Mouse (Mus musculus) hindbrain, embryonic 14.5 days (tissue): ENCODE data around the gene Nek7. TPM values are rescaled to one million over a fixed set of nuclear protein-coding genes. Genes with fewer than 3 reads are reported as not detected.

Experiments
- ATAC-seq: fragments of 200-750 bp; cut with Nextera tagmentation; 2 replicates; pipeline ENCODE4 v1.8.0; 2017; ENCODE audit warnings: moderate number of reproducible peaks, mild to moderate bottlenecking, moderate TSS enrichment, moderate library complexity; ENCODE audit not compliant: low FRiP score
- DNase-seq: peaks from one replicate; pipeline ENCODE4 v3.0.0-alpha.2; 2015; ENCODE audit warnings: low spot score
- H3K27ac ChIP-seq: fragments of 300-500 bp; sonication (generic); 2 replicates; pipeline ENCODE4 v1.5.1; 2014; ENCODE audit warnings: mild to moderate bottlenecking, moderate library complexity
- H3K27me3 ChIP-seq: fragments of 300-500 bp; sonication (generic); 2 replicates; pipeline ENCODE4 v1.6.1; 2014; ENCODE audit warnings: mild to moderate bottlenecking, low read length, mixed read lengths; ENCODE audit not compliant: control insufficient read depth, insufficient read depth
- H3K36me3 ChIP-seq: fragments of 300-500 bp; sonication (generic); replicated peaks from 2 replicates; pipeline ENCODE4 v1.6.1; 2014; ENCODE audit not compliant: control insufficient read depth, insufficient read depth
- H3K4me1 ChIP-seq: fragments of 300-500 bp; sonication (generic); replicated peaks from 2 replicates; pipeline ENCODE4 v1.6.1; 2014; ENCODE audit warnings: antibody characterized with exemption, low read length, mixed read lengths; ENCODE audit not compliant: control insufficient read depth, insufficient read depth
- H3K4me2 ChIP-seq: fragments of 300-500 bp; sonication (generic); replicated peaks from 2 replicates; pipeline ENCODE4 v1.6.1; 2014; ENCODE audit warnings: mild to moderate bottlenecking, moderate library complexity
- H3K4me3 ChIP-seq: fragments of 300-500 bp; sonication (generic); replicated peaks from 2 replicates; pipeline ENCODE4 v1.5.1; 2014; ENCODE audit warnings: mild to moderate bottlenecking, low read length
- H3K9ac ChIP-seq: fragments of 300-500 bp; sonication (generic); 2 replicates; pipeline ENCODE4 v1.6.1; 2014
- H3K9me3 ChIP-seq: fragments of 300-500 bp; sonication (generic); 2 replicates; pipeline ENCODE4 v1.6.1; 2016; ENCODE audit warnings: low read length; ENCODE audit not compliant: control insufficient read depth
- WGBS: fragments of 180-500 bp; shearing (Covaris S2); extraction: QIAGEN DNeasy Blood & Tissue Kit; methylation state at CpG from one replicate; pipeline ENCODE4 v1.1.7; 2014; 5-methylcytosine and 5-hydroxymethylcytosine counted together
- polyA plus RNA-seq: library from polyadenylated mRNA; unstranded; fragments of >200 nt; fragmentation: Nextera tagmentation; extraction: Ambion mirVana; gene quantifications from 2 replicates; pipeline ENCODE4 v1.2.1, GENCODE M21; 2014

Nek7 gene
- polyA plus RNA-seq, 1 experiment from 2014 or later: 12.4 TPM

DNA sequence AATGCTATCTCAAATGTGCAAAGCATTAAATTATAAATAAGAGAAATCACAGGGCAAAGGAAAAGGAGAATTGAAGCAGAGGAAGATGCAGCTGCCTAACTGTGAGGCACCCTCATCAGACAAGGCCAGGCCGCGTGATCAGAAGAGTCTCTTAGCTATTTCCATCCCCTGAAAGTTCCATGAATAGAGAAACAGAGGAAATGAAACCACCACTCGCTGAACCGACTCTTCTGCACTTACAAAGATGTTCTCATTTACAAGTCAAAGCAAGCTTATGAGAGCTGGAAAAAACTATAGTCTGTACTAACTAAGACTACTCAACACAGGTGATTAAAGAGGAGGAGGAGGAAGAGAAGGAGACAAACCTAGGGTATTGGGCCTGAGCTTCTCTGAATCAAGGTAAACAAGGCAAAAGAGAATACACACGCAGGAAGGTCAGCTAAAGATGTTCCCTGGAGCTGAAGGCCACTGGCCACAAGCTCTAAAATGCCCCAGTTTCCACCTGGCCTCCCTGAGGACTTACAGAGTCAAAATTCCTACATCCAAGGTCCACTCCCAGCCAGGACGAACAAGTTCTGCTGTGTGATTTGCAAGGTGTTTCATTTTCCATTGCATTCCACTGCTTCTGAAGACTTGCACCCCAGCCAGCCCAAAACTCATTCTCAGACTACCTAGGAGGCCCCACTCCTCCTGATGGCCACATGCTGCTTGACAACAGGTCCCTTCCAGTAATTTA is 5.2 kb downstream of the Nek7 start:
- Histone ChIP-seq H3K4me2 (no peak overlapping the region), H3K9me3 (no peaks in the 10 kb centered on the region), H3K4me3 (no peak overlapping the region), H3K36me3 (no peaks in the 10 kb centered on the region), H3K27ac (no peak overlapping the region), H3K4me1 (peaks cover 7% of the 10 kb centered on the region; the same call in 1 of the 2 replicates), H3K27me3 (no peaks in the 10 kb centered on the region), H3K9ac (no peak overlapping the region)
- ATAC-seq (no peak), DNase-seq (no peak)
- 74% methylated on average over 6 of the region's 6 CpGs for WGBS

DNA sequence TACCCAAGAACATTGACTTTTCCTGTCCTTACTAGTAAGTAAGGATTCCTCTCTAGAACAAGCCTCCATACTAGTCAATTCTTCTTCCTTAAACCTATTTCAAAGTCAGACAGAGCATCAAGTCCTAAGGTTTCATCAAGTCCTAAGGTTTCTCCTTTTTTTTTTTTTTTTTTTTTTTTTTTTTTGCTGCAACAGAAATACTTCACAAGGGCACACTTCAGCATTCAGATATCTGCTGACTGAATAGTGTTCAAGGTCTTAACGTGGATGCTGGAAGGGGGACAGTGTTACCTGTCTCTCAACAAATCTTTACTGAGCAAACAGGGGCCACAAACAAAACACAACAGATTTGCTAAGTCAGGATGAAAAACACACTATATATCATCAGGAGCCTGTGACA is 7.8 kb downstream of the Nek7 start:
- H3K4me2 ChIP-seq: no peak overlapping the region
- no peaks in the 10 kb centered on the region for H3K9me3 ChIP-seq
- no peak overlapping the region for H3K4me3 ChIP-seq
- no peaks in the 10 kb centered on the region for H3K27me3 ChIP-seq
- ATAC-seq (no peak), DNase-seq (no peak)
- 0 out of 2 replicates have a peak, but pooled peaks cover 1% of the 10 kb centered on the region for H3K4me1 ChIP-seq
- H3K36me3 ChIP-seq: no peaks in the 10 kb centered on the region
- 91% methylated on average over 1 of the region's 1 CpGs for WGBS
- H3K27ac ChIP-seq: no peak overlapping the region
- no peak overlapping the region for H3K9ac ChIP-seq

DNA sequence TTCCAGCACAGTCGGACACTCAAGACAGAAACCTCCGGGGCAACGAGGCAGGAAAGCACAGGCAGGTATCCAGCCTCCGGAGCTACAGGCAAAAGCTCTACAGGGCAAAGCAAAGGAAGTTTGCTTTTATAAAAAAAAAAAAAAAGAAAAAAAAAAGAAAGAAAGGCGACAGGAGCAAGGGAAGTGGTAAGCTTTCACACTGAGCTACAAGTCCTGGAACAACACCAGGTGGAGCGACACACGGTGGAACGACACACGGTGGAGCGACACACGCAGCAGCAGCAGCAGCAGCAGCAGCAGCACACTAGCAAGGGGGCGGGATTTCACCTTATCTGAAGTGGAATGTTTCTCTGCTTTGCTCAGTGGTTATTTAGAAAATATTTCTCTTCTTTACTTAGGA is 10.8 kb downstream of the Nek7 start:
- Histone ChIP-seq H3K36me3 (no peaks in the 10 kb centered on the region), H3K4me2 (no peak overlapping the region), H3K9me3 (no peaks in the 10 kb centered on the region), H3K4me3 (no peak overlapping the region), H3K9ac (no peak overlapping the region), H3K27me3 (no peaks in the 10 kb centered on the region), H3K27ac (no peak overlapping the region), H3K4me1 (no peaks in the 10 kb centered on the region)
- WGBS: 92% methylated on average over 12 of the region's 12 CpGs
- DNase-seq (no peak), ATAC-seq (no peak)

DNA sequence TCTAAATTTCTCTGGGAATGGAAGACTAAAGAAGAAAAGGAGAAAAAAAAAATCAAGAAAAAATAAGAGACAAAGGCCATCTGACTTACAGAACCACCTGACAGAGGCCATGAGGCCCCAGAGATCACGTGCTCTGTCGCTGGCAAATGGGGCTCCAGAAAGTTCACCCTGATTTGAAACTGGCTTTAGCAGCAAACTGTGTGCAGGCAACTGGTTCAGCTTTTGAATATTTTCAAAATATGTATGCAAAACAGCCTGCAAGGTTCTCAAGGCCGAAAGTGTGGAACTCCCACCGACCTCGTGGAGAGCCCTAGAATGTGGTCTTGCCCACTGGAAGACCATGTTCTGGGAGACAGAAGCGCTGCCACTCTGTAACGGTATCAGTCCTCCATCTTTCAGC is 11.6 kb downstream of the Nek7 start:
- Histone ChIP-seq H3K9ac (no peak overlapping the region), H3K4me3 (no peak overlapping the region), H3K4me2 (no peak overlapping the region), H3K4me1 (no peaks in the 10 kb centered on the region), H3K9me3 (no peaks in the 10 kb centered on the region), H3K27me3 (no peaks in the 10 kb centered on the region), H3K27ac (no peak overlapping the region), H3K36me3 (no peaks in the 10 kb centered on the region)
- WGBS: 95% methylated on average over 7 of the region's 7 CpGs
- ATAC-seq: no peak
- no peak for DNase-seq

DNA sequence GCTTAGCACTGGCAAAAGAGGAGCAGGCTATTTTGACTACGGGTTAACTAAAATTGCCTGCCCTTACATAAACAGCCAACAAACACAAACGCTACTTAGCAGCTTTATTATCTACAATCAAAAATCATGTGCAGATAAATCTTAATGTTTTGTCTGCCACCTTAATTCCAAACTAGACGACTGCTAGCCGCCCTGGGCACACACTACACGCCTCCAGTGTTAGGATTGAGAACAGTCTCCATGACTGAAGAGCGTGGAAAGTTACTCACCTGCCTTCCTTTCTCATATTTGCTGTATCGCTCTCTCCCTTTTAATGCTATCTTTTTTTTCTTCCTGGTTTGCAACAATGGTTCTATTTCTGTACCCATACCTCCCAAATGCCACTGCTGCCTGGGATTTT is 12.1 kb downstream of the Nek7 start:
- Histone ChIP-seq H3K4me1 (no peaks in the 10 kb centered on the region), H3K36me3 (no peaks in the 10 kb centered on the region), H3K27me3 (no peaks in the 10 kb centered on the region), H3K4me2 (no peak overlapping the region), H3K4me3 (no peak overlapping the region), H3K27ac (no peak overlapping the region), H3K9me3 (no peaks in the 10 kb centered on the region), H3K9ac (no peak overlapping the region)
- no peak for ATAC-seq
- DNase-seq: no peak
- WGBS: 91% methylated on average over 7 of the region's 7 CpGs

DNA sequence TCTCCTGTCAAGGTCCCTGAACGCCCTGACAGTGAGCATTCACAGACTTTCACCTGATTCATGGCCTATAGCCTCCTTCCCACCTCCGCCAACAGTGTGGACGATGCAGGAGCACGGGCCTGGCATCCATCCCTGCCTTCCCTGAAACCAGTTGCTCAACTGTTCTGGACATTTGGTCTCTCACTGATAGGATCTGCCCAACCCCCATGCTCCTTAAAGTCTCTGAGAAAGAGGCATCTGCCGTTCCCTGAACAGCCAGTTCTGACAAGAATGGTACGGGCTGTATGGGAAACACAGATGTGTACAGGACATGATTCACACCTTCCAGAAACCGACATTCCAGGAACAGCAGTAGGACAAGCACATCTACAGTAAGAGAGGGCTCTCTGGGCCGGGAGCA is 13.2 kb downstream of the Nek7 start:
- ATAC-seq (no peak), DNase-seq (no peak)
- 91% methylated on average over 8 of the region's 8 CpGs for WGBS
- H3K4me2 ChIP-seq: no peak overlapping the region
- H3K9ac ChIP-seq: no peak overlapping the region
- H3K27ac ChIP-seq: no peak overlapping the region
- H3K9me3 ChIP-seq: no peaks in the 10 kb centered on the region
- H3K4me3 ChIP-seq: no peak overlapping the region
- H3K36me3 ChIP-seq: no peaks in the 10 kb centered on the region
- H3K4me1 ChIP-seq: no peaks in the 10 kb centered on the region
- H3K27me3 ChIP-seq: no peaks in the 10 kb centered on the region

DNA sequence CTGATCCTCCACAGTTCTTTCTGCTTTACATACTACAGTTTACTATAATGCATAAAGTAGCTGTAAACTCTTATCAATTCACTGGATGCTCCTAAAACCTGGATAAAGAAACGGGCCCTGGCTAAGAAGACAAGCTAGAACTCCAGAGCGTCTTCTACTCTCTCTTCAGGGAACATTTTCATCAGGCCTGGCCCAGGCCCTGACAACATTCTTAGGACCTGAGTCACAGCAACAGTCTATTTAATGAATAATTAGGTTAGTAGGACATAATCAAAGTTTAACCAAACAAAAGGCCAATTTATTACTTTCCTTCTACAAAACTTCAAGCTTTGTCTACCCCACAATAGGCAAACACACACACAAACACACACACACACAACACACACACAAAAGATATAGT is 15.2 kb downstream of the Nek7 start:
- no peak overlapping the region for H3K27ac ChIP-seq
- ATAC-seq: no peak
- H3K27me3 ChIP-seq: no peaks in the 10 kb centered on the region
- H3K36me3 ChIP-seq: no peaks in the 10 kb centered on the region
- H3K4me3 ChIP-seq: no peak overlapping the region
- no peaks in the 10 kb centered on the region for H3K4me1 ChIP-seq
- H3K9ac ChIP-seq: no peak overlapping the region
- no peak for DNase-seq
- H3K4me2 ChIP-seq: no peak overlapping the region
- H3K9me3 ChIP-seq: no peaks in the 10 kb centered on the region
- 87% methylated on average over 2 of the region's 2 CpGs for WGBS

DNA sequence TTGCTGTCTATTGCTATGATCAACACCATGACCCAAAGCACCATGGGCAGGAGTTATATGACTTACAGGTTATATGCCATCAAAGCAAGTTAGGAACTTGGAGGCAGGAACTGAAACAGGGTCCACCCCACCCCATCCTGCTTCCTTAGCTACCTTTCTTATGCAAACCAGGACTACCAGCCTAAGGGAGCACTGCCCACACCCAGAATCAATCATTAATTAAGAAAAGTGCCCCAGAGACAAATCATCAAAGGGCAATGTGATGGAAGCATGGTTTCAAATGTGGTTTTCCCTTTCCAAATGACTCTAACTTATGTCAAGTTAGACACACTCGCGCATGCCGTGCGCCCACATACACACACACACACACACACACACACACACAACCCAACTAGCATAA is 16.0 kb downstream of the Nek7 start:
- 96% methylated on average over 4 of the region's 4 CpGs for WGBS
- no peak overlapping the region for H3K4me2 ChIP-seq

DNA sequence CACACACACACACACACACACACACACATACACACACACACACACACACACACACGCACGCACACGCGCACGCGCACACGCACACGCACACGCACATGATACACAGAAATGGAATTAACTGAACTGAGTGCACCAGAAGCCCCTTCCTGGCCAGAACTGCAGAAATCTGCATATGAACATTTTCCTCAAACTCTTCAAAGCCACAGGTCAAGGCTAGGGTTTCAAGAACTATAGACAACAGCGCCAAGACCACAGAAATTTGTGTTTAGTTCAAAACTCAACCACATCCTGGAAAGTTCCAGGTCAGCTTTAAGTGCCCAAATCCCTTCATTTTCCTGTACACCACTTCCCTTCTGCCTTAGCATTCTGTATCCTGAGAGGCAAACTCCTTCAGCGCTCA is 21.9 kb downstream of the Nek7 start:
- no peak overlapping the region for H3K27ac ChIP-seq
- 83% methylated on average over 11 of the region's 11 CpGs for WGBS
- H3K9ac ChIP-seq: no peak overlapping the region
- ATAC-seq (no peak), DNase-seq (no peak)
- no peaks in the 10 kb centered on the region for H3K4me1 ChIP-seq
- H3K9me3 ChIP-seq: no peaks in the 10 kb centered on the region
- no peak overlapping the region for H3K4me3 ChIP-seq
- no peak overlapping the region for H3K4me2 ChIP-seq
- no peaks in the 10 kb centered on the region for H3K27me3 ChIP-seq
- H3K36me3 ChIP-seq: no peaks in the 10 kb centered on the region

More for the DNA sequence above, 16.0 kb downstream of the Nek7 start:
- no peak overlapping the region for H3K4me3 ChIP-seq
- no peak overlapping the region for H3K9ac ChIP-seq
- DNase-seq (no peak), ATAC-seq (no peak)
- no peaks in the 10 kb centered on the region for H3K36me3 ChIP-seq
- H3K9me3 ChIP-seq: no peaks in the 10 kb centered on the region
- no peaks in the 10 kb centered on the region for H3K4me1 ChIP-seq
- no peak overlapping the region for H3K27ac ChIP-seq
- H3K27me3 ChIP-seq: no peaks in the 10 kb centered on the region
